Mouse (Mus musculus) liver, embryonic 12.5 days (tissue): ENCODE results near the gene 4931422A03Rik. TPM values are rescaled to one million over a fixed set of nuclear protein-coding genes. Genes with fewer than 3 reads are reported as not detected.

ENCODE experiments used
- ATAC-seq: fragments of 200-750 bp; cut with Nextera tagmentation; 2 replicates; pipeline ENCODE4 v1.8.0; 2017; ENCODE audit warnings: moderate number of reproducible peaks, mild to moderate bottlenecking, moderate library complexity
- H3K27ac ChIP-seq: fragments of 300-500 bp; sonication (generic); 2 replicates; pipeline ENCODE4 v1.5.1; 2016; ENCODE audit warnings: mild to moderate bottlenecking
- H3K27me3 ChIP-seq: fragments of 300-500 bp; sonication (generic); replicated peaks from 2 replicates; pipeline ENCODE4 v1.6.1; 2016; ENCODE audit warnings: mild to moderate bottlenecking, moderate library complexity
- H3K36me3 ChIP-seq: fragments of 300-500 bp; sonication (generic); 2 replicates; pipeline ENCODE4 v1.6.1; 2016; ENCODE audit warnings: mild to moderate bottlenecking, moderate library complexity
- H3K4me1 ChIP-seq: fragments of 300-500 bp; sonication (generic); 2 replicates; pipeline ENCODE4 v1.6.1; 2016
- H3K4me2 ChIP-seq: fragments of 300-500 bp; sonication (generic); 2 replicates; pipeline ENCODE4 v1.6.1; 2016; ENCODE audit warnings: mild to moderate bottlenecking, moderate library complexity
- H3K4me3 ChIP-seq: fragments of 300-500 bp; sonication (generic); 2 replicates; pipeline ENCODE4 v1.5.1; 2016; ENCODE audit warnings: mild to moderate bottlenecking, moderate library complexity
- H3K9ac ChIP-seq: fragments of 300-500 bp; sonication (generic); 2 replicates; pipeline ENCODE4 v1.6.1; 2016; ENCODE audit warnings: mild to moderate bottlenecking, moderate library complexity
- H3K9me3 ChIP-seq: fragments of 300-500 bp; sonication (generic); replicated peaks from 2 replicates; pipeline ENCODE4 v1.6.1; 2016; ENCODE audit warnings: mild to moderate bottlenecking, moderate library complexity
- WGBS: fragments of 180-500 bp; shearing (Covaris S2); methylation state at CpG from one replicate; pipeline ENCODE4 v1.1.7; 2016; ENCODE audit not compliant: insufficient replicate concordance; 5-methylcytosine and 5-hydroxymethylcytosine counted together
- polyA plus RNA-seq: library from polyadenylated mRNA; unstranded; fragments of >200 nt; fragmentation: Nextera tagmentation; extraction: Ambion mirVana; gene quantifications from 2 replicates; pipeline ENCODE4 v1.2.1, GENCODE M21; 2016

The 4931422A03Rik gene
- polyA plus RNA-seq, 1 experiment from 2014 or later = 2.4 TPM

DNA sequence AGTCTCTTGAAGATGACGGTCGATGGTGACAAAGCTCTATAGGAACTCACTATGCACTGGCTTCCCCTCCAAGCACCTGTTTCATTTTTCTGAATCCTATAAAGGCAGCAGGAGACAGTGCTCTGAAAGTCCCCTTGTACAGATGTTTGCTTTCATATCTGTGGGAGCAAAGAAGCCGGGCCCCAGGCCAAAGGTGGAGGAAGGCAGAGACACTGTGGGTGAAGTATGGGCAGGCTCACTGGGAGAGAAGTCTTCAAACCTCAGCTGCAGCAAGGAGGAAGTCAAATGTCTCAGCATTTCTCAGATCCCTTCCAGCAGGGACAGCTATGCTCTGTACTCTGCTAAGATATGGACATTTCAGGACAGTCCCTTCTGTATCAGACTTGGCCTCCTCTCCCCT, 62.8 kb downstream of the 4931422A03Rik start:
- Histone ChIP-seq H3K9ac (peak overlapping the region; percentile 56), H3K27me3 (no peaks in the 10 kb centered on the region), H3K27ac (peak overlapping the region; percentile 84), H3K4me1 (peaks cover 80% of the 10 kb centered on the region), H3K9me3 (no peaks in the 10 kb centered on the region), H3K36me3 (peaks cover 67% of the 10 kb centered on the region), H3K4me3 (peak overlapping the region; percentile 8), H3K4me2 (peak overlapping the region; percentile 52)
- ATAC-seq = no peak
- 67% methylated on average over 3 of the region's 3 CpGs for WGBS

DNA sequence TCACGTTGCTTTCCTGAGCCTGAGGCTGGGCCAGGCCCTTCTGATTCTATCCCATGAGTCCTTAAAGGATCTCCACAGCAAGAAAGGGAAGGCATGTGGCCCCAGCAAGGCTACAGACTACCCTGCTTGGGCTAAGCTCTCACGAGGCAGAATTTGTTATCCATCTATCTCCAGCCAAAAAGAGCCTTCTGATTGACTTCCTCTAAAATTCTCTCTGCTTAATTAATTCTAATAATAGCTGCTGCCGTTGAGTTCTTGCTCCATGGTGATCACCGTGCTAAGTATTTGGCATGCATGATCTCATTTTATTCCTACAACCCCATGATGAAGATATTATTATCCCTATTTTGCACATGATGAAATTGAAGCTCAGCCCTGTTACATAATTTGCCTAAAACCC, 65.8 kb downstream of the 4931422A03Rik start:
- Histone ChIP-seq H3K4me1 (peaks cover 68% of the 10 kb centered on the region), H3K4me2 (peak overlapping the region; percentile 76), H3K27me3 (no peaks in the 10 kb centered on the region), H3K9me3 (no peaks in the 10 kb centered on the region), H3K4me3 (peak overlapping the region; percentile 68), H3K36me3 (peaks cover 66% of the 10 kb centered on the region), H3K27ac (peak overlapping the region; percentile 98), H3K9ac (peak overlapping the region; percentile 87)
- no peak for ATAC-seq
- WGBS = 34% methylated on average over 4 of the region's 4 CpGs

DNA sequence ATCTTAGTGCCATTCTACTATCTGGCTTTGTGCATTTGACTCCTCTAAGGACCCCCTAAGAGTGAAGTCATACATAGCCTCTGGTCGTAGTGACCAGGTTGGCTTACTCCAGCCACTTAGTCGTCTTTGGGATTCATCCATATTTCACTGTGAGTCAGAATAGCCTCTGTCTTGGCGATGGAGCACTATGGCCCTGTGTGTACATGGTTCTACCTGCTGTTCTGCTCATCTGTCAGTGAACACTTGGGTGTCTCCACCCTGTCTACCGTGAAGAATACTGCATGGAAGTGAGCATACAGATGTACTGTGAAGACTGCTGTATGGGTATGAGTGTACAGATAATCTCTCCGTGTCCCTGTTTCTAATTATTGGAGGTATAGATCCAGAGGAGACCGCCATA, 68.6 kb downstream of the 4931422A03Rik start:
- H3K9ac ChIP-seq = peak overlapping the region; percentile 87
- H3K4me2 ChIP-seq = peak overlapping the region; percentile 76
- peaks cover 38% of the 10 kb centered on the region for H3K36me3 ChIP-seq
- peaks cover 68% of the 10 kb centered on the region for H3K4me1 ChIP-seq
- H3K4me3 ChIP-seq = peak overlapping the region; percentile 68
- 40% methylated on average over 6 of the region's 6 CpGs for WGBS
- no peaks in the 10 kb centered on the region for H3K27me3 ChIP-seq
- peak; percentile 48 for ATAC-seq
- no peaks in the 10 kb centered on the region for H3K9me3 ChIP-seq
- peak overlapping the region; percentile 98 for H3K27ac ChIP-seq

DNA sequence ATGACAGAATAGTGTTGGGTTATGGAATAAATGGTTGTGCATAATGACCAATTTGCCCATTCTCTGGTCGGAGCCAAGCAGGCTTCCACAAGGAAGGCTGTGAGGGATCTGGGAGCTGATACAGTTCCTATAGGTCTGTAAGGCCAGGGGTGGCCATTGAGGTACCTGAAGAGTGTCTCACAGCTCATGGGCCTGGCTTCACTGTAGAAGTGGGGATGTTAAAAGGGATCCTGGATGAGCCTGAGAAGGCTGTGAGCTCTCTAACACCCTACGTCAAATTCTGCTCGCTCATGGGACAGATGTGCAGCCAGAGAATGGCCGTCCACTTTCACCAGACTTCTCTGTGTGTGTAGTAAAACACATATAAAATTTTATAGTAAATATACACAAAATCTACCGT, 69.1 kb downstream of the 4931422A03Rik start:
- H3K9ac ChIP-seq = peak overlapping the region; percentile 87
- 45% methylated on average over 5 of the region's 5 CpGs for WGBS
- peak overlapping the region; percentile 68 for H3K4me3 ChIP-seq
- H3K27ac ChIP-seq = peak overlapping the region; percentile 98
- H3K9me3 ChIP-seq = no peaks in the 10 kb centered on the region
- peaks cover 33% of the 10 kb centered on the region for H3K36me3 ChIP-seq
- peaks cover 67% of the 10 kb centered on the region for H3K4me1 ChIP-seq
- peak overlapping the region; percentile 76 for H3K4me2 ChIP-seq
- no peaks in the 10 kb centered on the region for H3K27me3 ChIP-seq
- ATAC-seq = no peak; the same call in 1 of the 2 replicates

DNA sequence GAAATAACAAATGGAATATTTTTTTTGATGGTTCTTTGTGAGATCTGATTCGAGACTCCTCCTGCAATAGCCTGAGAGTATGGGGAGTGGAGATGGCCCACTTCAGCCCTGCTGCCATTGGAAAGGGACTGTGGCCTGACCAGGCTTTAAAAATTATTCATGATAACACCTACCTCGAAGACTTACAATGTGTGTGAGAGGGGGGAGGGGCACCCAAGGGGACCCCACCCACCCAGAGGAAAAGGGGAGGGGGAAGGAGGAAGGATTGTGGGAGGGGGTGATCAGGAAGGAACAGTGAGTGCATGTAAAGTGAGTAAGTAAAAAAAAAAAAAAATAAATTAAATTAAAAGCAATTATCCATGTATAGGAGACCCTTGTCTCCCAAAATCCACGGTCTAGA, 69.5 kb downstream of the 4931422A03Rik start:
- 23% methylated on average over 3 of the region's 3 CpGs for WGBS
- peak overlapping the region; percentile 98 for H3K27ac ChIP-seq
- H3K4me2 ChIP-seq = peak overlapping the region; percentile 76
- H3K9me3 ChIP-seq = no peaks in the 10 kb centered on the region
- H3K36me3 ChIP-seq = peaks cover 33% of the 10 kb centered on the region
- ATAC-seq = no peak
- peak overlapping the region; percentile 87 for H3K9ac ChIP-seq
- peaks cover 71% of the 10 kb centered on the region for H3K4me1 ChIP-seq
- H3K4me3 ChIP-seq = peak overlapping the region; percentile 68
- no peaks in the 10 kb centered on the region for H3K27me3 ChIP-seq

DNA sequence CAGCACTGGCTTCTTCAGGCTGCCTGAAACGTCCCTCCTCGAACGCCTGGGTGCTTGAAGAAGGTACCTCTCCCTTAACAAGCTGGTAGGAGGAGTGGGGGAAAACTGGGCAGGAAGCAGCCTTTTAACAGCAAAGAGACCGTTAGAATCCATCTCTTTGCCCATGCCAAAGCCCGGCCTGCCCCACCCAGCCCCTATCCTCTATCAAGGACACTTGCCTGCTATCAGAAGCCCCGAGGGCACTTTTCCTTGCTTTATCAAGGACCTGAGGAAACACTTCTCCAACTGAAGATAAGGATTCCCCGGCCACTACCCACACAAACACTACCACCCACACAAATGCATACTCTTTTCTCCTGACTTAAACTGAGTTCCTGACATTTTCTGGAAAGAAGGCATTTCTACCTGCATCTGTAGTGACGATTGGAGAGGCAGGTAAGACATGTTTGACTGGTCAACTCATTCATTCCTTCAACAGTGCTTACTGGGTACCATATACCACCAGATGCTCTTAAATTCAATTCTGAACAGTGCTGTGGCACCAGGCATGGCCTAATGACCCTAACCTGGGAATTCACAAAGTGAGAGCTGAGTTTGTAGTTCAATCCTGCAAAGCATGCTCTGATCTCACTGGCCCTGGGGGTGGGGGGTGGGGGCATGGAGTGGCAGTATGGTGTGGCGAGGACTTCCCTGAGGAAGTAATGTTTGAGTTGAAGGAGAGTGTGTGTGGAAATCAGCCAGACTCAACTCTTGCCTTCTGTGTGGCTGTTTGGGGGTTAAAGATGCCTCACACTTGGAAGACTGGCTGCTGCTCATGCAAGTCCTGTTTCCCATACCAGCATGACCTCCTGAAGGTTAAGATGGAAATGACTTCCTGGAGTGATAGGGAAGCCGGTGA, 70.3 kb downstream of the 4931422A03Rik start, which contains the start of gene Lmo2:
Lmo2 (plus strand) TSS at position 338 of the 898 bp plus-strand sequence.
- H3K9me3 ChIP-seq = no peaks in the 10 kb centered on the region
- peaks cover 64% of the 10 kb centered on the region for H3K4me1 ChIP-seq
- H3K4me2 ChIP-seq = peak within 1 kb of the TSS; percentile 76
- peak within 1 kb of the TSS; percentile 87 for H3K9ac ChIP-seq
- 10% methylated on average over 10 of the region's 10 CpGs for WGBS
- peak within 1 kb of the TSS; percentile 68 for H3K4me3 ChIP-seq
- peaks cover 27% of the 10 kb centered on the region for H3K36me3 ChIP-seq
- peak; percentile 78 for ATAC-seq
- H3K27me3 ChIP-seq = no peaks in the 10 kb centered on the region
- H3K27ac ChIP-seq = peak within 1 kb of the TSS; percentile 98

DNA sequence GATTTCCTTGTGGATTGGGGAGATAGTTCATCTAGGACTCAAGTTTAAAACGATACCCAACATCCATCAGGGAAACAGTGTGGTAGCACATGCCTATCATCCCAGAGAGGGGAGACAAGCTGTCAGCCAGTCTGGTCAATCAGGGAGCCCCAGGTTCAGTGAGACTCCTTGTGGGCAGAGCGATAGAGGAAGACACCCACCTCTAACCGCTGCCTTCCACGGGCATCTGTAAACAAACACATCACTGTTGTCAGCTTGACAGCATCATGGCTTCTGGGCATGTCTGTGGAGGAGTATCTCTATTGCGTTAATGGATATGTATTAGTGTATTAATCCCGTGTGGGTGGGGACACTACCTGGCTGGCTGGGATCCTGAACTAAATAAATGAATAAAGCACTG, 71.3 kb downstream of the 4931422A03Rik start:
- H3K9me3 ChIP-seq = no peaks in the 10 kb centered on the region
- peak overlapping the region; percentile 87 for H3K9ac ChIP-seq
- H3K36me3 ChIP-seq = peaks cover 16% of the 10 kb centered on the region
- 29% methylated on average over 6 of the region's 6 CpGs for WGBS
- peak; percentile 89 for ATAC-seq
- peak overlapping the region; percentile 68 for H3K4me3 ChIP-seq
- H3K27ac ChIP-seq = peak overlapping the region; percentile 98
- H3K27me3 ChIP-seq = peaks cover 4% of the 10 kb centered on the region; the same call in 1 of the 2 replicates
- H3K4me1 ChIP-seq = peaks cover 54% of the 10 kb centered on the region
- H3K4me2 ChIP-seq = peak overlapping the region; percentile 76

DNA sequence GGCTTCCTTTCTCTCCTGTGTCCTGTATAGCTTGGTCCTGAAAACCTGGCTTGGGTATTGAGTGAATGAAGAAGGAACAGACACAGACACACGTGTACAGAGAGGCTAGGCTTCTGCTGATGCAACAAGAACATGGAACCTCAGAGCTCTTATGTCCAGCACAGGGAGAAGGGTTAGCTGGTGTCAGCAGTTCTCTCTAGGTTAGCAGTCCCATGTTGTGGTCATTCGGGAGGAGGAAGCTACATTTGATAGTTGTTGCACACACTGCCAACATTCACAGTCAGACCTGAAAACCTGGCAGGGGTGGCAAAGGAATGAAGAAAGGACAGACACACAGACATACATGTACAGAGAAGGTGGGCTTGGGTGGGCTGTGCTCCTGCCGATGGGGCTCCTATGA, 72.4 kb downstream of the 4931422A03Rik start:
- Histone ChIP-seq H3K4me2 (peak overlapping the region; percentile 76), H3K27me3 (peaks cover 4% of the 10 kb centered on the region; the same call in 1 of the 2 replicates), H3K36me3 (peaks cover 7% of the 10 kb centered on the region; the same call in 1 of the 2 replicates), H3K4me3 (no peak overlapping the region), H3K9ac (peak overlapping the region; percentile 87), H3K27ac (peak overlapping the region; percentile 98), H3K9me3 (no peaks in the 10 kb centered on the region), H3K4me1 (peaks cover 43% of the 10 kb centered on the region)
- WGBS = 39% methylated on average over 3 of the region's 3 CpGs
- ATAC-seq = no peak

DNA sequence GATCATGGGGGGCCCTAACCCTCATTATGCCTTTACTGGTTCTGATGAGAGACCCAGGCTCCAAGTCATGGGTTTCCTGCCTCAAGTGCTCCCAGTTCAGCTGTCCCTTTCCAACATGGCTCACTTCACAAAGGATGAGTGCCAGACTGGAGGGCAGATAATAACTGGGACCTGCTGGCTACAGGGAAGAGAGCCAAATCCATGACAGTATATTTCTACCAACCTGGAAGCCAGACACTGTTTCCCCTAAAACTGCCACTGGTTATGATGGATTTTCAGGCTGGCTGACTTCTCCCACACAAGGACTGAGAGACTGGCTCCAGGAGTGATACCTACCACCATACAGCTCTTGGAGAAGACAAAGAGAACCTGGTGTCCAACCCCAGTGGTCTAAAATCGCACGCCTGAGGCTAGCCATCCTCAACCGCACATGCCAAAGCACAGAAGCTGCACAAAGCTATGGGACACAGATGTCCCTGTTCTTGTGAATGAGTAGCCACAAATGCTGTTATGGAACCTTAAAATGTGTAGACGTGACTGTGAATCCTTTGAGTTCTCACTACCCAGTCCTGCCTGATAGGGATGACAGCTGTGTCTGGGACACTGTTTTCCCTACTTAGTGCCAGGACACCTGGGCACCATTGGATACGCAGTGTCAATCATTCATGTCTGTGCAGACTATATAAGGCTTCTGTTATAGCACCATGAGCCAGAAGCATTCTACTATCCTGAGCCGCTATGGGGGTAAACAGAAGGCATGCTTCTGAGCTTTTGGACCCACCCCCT, 74.9 kb downstream of the 4931422A03Rik start:
- ATAC-seq = no peak
- H3K4me2 ChIP-seq = no peak overlapping the region
- 83% methylated on average over 6 of the region's 6 CpGs for WGBS

DNA sequence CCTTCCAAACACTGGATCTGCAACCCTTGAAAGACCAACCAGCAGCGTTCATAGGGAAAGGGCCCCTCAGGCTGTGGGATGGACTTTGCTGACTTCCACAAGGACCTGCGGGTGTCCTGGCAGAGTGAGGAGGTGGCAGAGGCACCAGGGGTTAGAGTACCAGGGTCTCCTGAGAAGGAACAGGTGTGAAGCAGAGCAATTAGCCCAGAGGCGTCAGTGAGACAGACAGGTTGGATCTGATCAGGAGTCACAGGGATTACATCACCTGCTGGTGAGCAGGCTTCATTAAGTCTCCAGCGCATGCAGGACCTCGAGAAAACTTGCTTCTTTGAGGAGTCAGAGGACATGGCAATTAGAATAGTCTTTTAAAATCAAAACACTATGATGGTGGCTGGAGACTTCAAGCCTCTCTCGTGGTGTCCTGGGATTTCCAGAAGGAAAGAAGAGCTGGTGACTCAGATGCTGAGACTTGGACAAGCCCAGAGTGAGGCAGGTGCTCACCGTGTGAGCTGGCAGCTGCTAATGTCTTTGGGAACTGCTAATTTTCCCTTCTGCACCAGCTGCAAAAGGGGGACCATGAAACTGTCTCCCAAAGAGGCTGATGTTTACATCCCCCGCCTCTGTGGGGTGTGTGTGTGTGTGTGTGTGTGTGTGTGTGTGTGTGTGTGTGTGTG, 80.0 kb downstream of the 4931422A03Rik start:
- no peak overlapping the region for H3K4me2 ChIP-seq
- H3K27ac ChIP-seq = peak overlapping the region; percentile 21; the same call in 1 of the 2 replicates
- ATAC-seq = no peak
- H3K9me3 ChIP-seq = no peaks in the 10 kb centered on the region
- no peak overlapping the region for H3K4me3 ChIP-seq
- WGBS = 70% methylated on average over 8 of the region's 8 CpGs
- H3K27me3 ChIP-seq = peaks cover 4% of the 10 kb centered on the region; the same call in 1 of the 2 replicates
- no peak overlapping the region for H3K9ac ChIP-seq
- H3K4me1 ChIP-seq = peaks cover 38% of the 10 kb centered on the region
- no peaks in the 10 kb centered on the region for H3K36me3 ChIP-seq

More for the DNA sequence above, 74.9 kb downstream of the 4931422A03Rik start:
- H3K36me3 ChIP-seq = no peaks in the 10 kb centered on the region
- H3K4me1 ChIP-seq = peaks cover 40% of the 10 kb centered on the region
- H3K4me3 ChIP-seq = no peak overlapping the region
- H3K9ac ChIP-seq = no peak overlapping the region
- no peak overlapping the region for H3K27ac ChIP-seq
- no peaks in the 10 kb centered on the region for H3K9me3 ChIP-seq
- peaks cover 4% of the 10 kb centered on the region; the same call in 1 of the 2 replicates for H3K27me3 ChIP-seq

DNA sequence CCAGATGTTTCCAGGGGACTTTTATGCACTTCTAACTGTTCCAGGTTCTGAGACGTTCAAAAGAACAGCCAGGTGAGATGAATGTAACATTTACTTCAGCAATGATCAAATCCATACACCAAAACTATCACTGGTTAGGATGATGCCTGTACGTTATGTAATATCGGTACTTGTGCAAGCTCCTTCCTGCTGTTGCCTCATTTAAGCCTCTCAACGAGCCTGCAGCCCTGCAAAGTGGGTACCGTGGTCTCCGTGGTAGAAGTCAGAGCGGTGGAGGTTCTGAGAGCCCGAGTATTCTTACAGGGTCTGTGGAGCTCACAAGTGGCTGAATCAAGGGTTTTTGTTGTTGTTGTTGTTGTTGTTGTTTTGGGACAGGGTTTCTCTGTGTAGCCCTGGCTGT, 81.3 kb downstream of the 4931422A03Rik start:
- Histone ChIP-seq H3K36me3 (no peaks in the 10 kb centered on the region), H3K27ac (0 out of 2 replicates have a peak overlapping the region, but pooled peaks have one; percentile 17), H3K4me3 (no peak overlapping the region), H3K9me3 (no peaks in the 10 kb centered on the region), H3K4me1 (peaks cover 38% of the 10 kb centered on the region), H3K9ac (no peak overlapping the region), H3K27me3 (no peaks in the 10 kb centered on the region; the same call in 1 of the 2 replicates), H3K4me2 (no peak overlapping the region)
- 56% methylated on average over 8 of the region's 8 CpGs for WGBS
- ATAC-seq = no peak
